Mouse (Mus musculus): ENCODE results near the gene Skp1a.

DNA sequence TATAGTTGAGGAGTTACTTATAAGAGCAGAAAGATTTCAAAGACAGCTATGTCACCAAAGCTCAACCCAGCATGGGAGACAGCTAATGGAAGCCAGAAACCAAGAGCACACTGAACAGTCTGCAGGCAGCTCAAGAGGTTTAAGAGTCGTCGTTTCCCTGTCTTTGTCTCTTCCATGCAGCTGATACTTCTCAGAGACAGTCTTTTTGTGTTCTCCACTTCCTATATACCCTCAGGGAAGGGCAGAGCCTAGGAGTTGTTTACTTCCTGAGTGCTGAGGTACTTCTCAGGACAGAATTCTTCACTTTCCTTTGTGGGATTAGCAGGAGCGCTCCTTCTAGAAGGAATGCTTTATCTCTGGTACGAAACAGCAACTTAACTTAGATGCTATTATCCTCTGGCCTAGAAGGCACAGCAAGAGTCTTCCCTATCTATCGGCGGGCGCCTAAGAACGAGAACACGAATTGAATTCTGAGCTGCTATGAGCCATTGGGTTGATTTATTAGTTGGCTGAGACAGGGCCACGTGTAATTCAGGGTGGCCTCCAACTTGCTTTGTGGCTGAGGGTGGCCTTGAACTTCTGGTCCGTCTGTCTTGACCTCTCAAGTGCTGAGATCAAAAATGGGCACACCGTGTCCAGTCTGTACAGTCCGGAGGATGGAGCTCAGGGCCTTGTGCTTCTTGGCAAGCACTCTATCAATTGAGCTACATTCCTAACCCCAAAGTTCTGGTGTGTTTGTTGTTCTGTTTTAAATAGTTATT, 4.1 kb upstream of the Skp1a start:
- TF ChIP-seq GATA1 (IDR thresholded peaks at IDR 0.05; ENCODE audit: borderline replicate concordance, low read length) (no peak), FLI1 (IDR thresholded peaks at IDR 0.05; ENCODE audit: low read length) (no peak)

Measured in megakaryocyte, embryonic 14.5 days (primary cell).